Mouse (Mus musculus): ENCODE data around the gene Siglec1. TPM values are rescaled to one million over a fixed set of nuclear protein-coding genes. Genes with fewer than 3 reads are reported as not detected.
"Not testable (repeated sequence)": the region's sequence is repeated elsewhere in the genome, so short reads cannot be mapped to it uniquely, and the experiment has no call there.

The Siglec1 gene
- polyA plus RNA-seq, 1 experiment from 2014 or later, result 0.09 TPM

DNA sequence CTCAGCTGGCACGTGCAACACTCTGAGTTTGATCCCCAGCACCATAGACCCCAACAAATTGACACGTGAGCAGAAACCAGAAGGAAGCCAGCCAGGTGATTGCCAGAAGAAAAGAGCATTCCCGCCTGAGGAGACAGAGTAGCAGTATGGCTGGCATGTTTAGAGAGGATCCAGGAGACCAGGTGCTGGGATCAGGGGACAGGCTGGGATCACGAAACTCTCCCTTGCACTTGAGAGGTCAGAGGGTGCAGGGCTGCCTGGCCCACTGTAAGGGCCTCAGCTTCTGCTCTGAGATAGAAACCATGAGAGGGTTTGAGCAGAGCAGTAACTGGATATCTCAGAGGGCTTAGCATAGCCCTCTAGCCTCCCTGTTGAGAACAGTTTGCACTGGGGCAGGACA lies 18.5 kb upstream of the Siglec1 start:
- not testable (repeated sequence) for H3K36me3 ChIP-seq (ENCODE audit: control insufficient read depth, insufficient read depth, low read length); H3K9ac ChIP-seq (replicated peaks; ENCODE audit: low read depth, low read length); H3K27ac ChIP-seq (ENCODE audit: low read depth, low read length); H3K4me2 ChIP-seq (ENCODE audit: low read depth, low read length); H3K27me3 ChIP-seq (ENCODE audit: control insufficient read depth, insufficient read depth, low read length); H3K4me3 ChIP-seq (ENCODE audit: low read depth, low read length); H3K9me3 ChIP-seq (ENCODE audit: control insufficient read depth, low read length); H3K4me1 ChIP-seq (ENCODE audit: control insufficient read depth, insufficient read depth, low read length); ATAC-seq (ENCODE audit: low read depth)
- 74% methylated on average over 4 of the region's 4 CpGs for WGBS

DNA sequence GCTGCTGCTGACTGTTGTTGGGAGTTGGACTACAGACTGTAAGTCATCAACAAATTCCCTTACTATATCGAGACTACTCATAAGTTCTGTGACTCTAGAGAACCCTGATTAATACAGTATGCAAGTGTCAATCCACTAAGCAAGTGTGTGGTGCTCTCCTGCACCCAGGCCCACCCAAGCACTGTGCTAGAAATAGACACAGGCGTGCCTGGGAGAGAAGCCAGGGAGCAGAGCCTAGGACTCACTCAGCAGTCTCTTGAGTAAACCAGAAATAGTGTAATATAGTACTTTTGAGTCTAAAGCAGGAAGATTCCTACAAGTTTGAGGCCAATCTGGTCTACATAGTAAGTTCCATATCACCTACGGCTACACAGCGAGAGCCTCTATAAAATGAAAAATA lies 17.5 kb upstream of the Siglec1 start:
- Histone ChIP-seq H3K27me3 (ENCODE audit: control insufficient read depth, insufficient read depth, low read length) (no peaks in the 10 kb centered on the region), H3K27ac (ENCODE audit: low read depth, low read length) (no peak overlapping the region), H3K4me3 (ENCODE audit: low read depth, low read length) (no peak overlapping the region), H3K9ac (replicated peaks; ENCODE audit: low read depth, low read length) (no peak overlapping the region), H3K36me3 (ENCODE audit: control insufficient read depth, insufficient read depth, low read length) (no peaks in the 10 kb centered on the region), H3K4me2 (ENCODE audit: low read depth, low read length) (no peak overlapping the region), H3K4me1 (ENCODE audit: control insufficient read depth, insufficient read depth, low read length) (no peaks in the 10 kb centered on the region), H3K9me3 (ENCODE audit: control insufficient read depth, low read length) (no peaks in the 10 kb centered on the region)
- 90% methylated on average over 4 of the region's 4 CpGs for WGBS
- no peak for ATAC-seq (ENCODE audit: low read depth)

DNA sequence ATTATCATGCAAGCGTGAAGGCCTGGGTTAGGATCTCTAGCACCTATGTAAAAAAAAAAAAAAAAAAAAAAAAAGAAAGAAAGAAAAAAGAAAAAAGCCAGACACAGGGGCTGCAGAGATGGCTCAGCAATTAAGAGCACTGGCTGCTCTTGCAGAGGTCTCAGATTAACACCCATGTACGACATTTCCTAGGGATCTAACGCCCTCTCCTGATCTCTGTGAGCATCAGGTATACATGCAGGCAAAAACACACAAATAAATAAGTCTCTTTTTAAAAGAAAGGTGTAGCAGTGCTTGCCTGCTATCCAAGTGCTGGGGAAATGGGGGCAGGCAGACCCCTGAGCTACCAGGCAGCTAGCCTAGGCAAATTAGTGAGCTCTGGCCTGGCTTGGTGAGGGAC lies 15.0 kb upstream of the Siglec1 start:
- Histone ChIP-seq H3K4me1 (ENCODE audit: control insufficient read depth, insufficient read depth, low read length) (no peaks in the 10 kb centered on the region), H3K27ac (ENCODE audit: low read depth, low read length) (no peak overlapping the region), H3K36me3 (ENCODE audit: control insufficient read depth, insufficient read depth, low read length) (no peaks in the 10 kb centered on the region), H3K4me2 (ENCODE audit: low read depth, low read length) (no peak overlapping the region), H3K4me3 (ENCODE audit: low read depth, low read length) (no peak overlapping the region), H3K27me3 (ENCODE audit: control insufficient read depth, insufficient read depth, low read length) (no peaks in the 10 kb centered on the region), H3K9me3 (ENCODE audit: control insufficient read depth, low read length) (no peaks in the 10 kb centered on the region), H3K9ac (replicated peaks; ENCODE audit: low read depth, low read length) (no peak overlapping the region)
- WGBS, result 71% methylated on average over 3 of the region's 3 CpGs
- ATAC-seq (ENCODE audit: low read depth), result no peak

DNA sequence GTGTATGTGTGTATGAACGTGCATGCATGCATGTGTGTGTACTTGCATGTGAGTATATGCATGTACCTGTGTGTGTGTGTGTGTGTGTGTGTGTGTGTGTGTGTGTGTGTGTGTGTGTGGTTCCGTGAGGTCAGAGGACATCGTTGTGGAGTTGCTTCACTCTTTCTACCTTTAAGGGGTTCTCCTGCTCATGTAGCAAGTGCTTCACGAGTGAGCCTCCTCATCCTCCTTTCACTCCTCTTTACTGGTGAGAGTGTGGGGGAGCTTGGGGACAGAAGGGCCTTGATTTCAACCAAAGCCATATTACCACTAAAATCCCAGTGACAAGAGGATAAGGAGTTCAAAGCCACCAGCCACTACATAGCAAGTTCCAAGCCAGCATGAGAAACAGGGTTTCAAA lies 10.5 kb upstream of the Siglec1 start:
- 79% methylated on average over 4 of the region's 4 CpGs for WGBS
- Histone ChIP-seq H3K27me3 (ENCODE audit: control insufficient read depth, insufficient read depth, low read length) (no peaks in the 10 kb centered on the region), H3K9ac (replicated peaks; ENCODE audit: low read depth, low read length) (no peak overlapping the region), H3K4me1 (ENCODE audit: control insufficient read depth, insufficient read depth, low read length) (no peaks in the 10 kb centered on the region), H3K9me3 (ENCODE audit: control insufficient read depth, low read length) (no peaks in the 10 kb centered on the region), H3K4me2 (ENCODE audit: low read depth, low read length) (no peak overlapping the region), H3K27ac (ENCODE audit: low read depth, low read length) (no peak overlapping the region), H3K36me3 (ENCODE audit: control insufficient read depth, insufficient read depth, low read length) (no peaks in the 10 kb centered on the region), H3K4me3 (ENCODE audit: low read depth, low read length) (no peak overlapping the region)
- no peak for ATAC-seq (ENCODE audit: low read depth)

DNA sequence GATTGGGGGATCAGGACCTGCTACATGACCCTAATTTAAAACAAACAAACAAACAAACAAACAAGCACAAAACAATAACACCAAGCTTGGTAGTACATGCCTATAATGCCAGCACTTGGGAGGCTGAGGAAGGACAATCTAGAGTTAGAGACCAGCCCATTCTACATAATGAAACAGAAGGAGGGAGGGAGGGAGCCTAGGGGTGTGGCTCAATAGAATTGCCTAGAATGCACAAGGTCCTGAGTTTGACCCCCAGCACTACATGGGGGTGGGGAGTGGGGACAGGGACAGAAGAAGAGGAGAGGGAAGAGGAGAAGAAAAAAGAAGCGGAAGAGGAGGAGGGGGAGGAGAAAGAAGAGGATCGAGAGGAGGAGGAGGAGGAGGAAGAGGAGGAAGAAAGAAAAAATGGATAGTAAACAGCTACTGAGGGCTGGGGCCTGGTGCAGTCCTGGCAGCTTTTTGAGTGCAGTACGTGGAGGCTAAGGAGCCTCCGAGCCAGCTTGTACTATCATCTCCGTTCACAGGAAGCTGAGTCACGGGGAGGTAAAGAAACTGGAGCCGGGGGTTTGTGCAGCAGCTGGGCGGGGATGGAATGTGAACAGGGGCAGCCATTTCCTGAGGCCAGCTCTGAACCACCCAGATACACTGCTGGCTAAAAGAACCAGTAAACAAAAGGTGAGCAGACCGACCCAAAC lies 9.7 kb upstream of the Siglec1 start:
- 0 out of 2 replicates have a peak overlapping the region, but pooled peaks have one; percentile 22 for H3K27ac ChIP-seq (ENCODE audit: low read depth, low read length)

DNA sequence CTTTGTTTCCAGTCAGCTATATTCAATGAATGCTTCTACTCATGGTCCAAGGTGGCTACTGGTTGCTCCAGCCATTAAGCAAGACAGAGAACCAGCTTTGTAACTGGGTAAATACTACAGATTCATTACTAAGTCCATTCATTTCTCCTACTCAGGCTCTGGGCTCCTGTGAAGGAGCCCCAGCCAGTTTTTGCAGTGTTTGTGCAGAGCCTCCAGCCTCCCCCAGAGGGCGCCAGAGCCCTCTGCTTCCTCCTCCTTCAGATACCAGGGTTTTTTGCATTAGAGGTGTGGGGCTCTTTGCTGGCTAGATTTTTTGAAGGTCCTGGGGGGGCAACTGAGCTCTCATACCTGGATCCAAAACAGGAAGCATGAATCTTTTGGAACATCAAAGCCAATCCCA lies 8.3 kb upstream of the Siglec1 start:
- no peak overlapping the region for H3K9ac ChIP-seq (replicated peaks; ENCODE audit: low read depth, low read length)
- no peaks in the 10 kb centered on the region for H3K4me1 ChIP-seq (ENCODE audit: control insufficient read depth, insufficient read depth, low read length)
- H3K27ac ChIP-seq (ENCODE audit: low read depth, low read length), result no peak overlapping the region
- H3K9me3 ChIP-seq (ENCODE audit: control insufficient read depth, low read length), result no peaks in the 10 kb centered on the region
- no peaks in the 10 kb centered on the region for H3K36me3 ChIP-seq (ENCODE audit: control insufficient read depth, insufficient read depth, low read length)
- no peak overlapping the region for H3K4me3 ChIP-seq (ENCODE audit: low read depth, low read length)
- no peak overlapping the region for H3K4me2 ChIP-seq (ENCODE audit: low read depth, low read length)
- no peaks in the 10 kb centered on the region for H3K27me3 ChIP-seq (ENCODE audit: control insufficient read depth, insufficient read depth, low read length)
- peak; percentile 34; the same call in 1 of the 2 replicates for ATAC-seq (ENCODE audit: low read depth)
- 0% methylated on average over 1 of the region's 1 CpGs for WGBS

More for the DNA sequence above, 9.7 kb upstream of the Siglec1 start:
- Histone ChIP-seq H3K9me3 (ENCODE audit: control insufficient read depth, low read length) (no peaks in the 10 kb centered on the region), H3K27me3 (ENCODE audit: control insufficient read depth, insufficient read depth, low read length) (no peaks in the 10 kb centered on the region), H3K4me2 (ENCODE audit: low read depth, low read length) (no peak overlapping the region), H3K9ac (replicated peaks; ENCODE audit: low read depth, low read length) (no peak overlapping the region), H3K4me3 (ENCODE audit: low read depth, low read length) (no peak overlapping the region), H3K36me3 (ENCODE audit: control insufficient read depth, insufficient read depth, low read length) (no peaks in the 10 kb centered on the region), H3K4me1 (ENCODE audit: control insufficient read depth, insufficient read depth, low read length) (no peaks in the 10 kb centered on the region)
- ATAC-seq (ENCODE audit: low read depth), result no peak
- 11% methylated on average over 9 of the region's 9 CpGs for WGBS

DNA sequence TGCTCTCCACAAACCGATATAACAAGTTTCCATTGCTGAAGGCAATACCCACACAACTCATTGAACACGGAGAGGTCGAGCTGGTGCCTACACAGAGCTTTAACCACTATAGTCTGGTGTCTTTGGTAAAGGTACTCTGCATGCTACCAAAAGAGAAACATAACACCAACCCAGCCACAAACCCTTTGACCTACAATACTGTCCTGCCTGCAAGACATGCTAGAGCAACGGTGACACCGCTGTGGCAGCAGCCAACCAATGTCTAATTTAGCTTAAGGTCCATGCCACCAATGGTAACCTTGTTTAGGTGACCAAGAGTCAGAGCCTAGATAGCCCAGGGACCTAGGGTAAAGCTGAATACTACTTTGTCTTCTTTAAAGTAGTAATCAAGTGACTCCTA lies 7.0 kb upstream of the Siglec1 start:
- no peaks in the 10 kb centered on the region for H3K27me3 ChIP-seq (ENCODE audit: control insufficient read depth, insufficient read depth, low read length)
- WGBS, result 85% methylated on average over 5 of the region's 5 CpGs
- no peak overlapping the region for H3K9ac ChIP-seq (replicated peaks; ENCODE audit: low read depth, low read length)
- H3K4me2 ChIP-seq (ENCODE audit: low read depth, low read length), result no peak overlapping the region
- H3K4me1 ChIP-seq (ENCODE audit: control insufficient read depth, insufficient read depth, low read length), result no peaks in the 10 kb centered on the region
- no peak for ATAC-seq (ENCODE audit: low read depth)
- H3K27ac ChIP-seq (ENCODE audit: low read depth, low read length), result no peak overlapping the region
- H3K36me3 ChIP-seq (ENCODE audit: control insufficient read depth, insufficient read depth, low read length), result no peaks in the 10 kb centered on the region
- H3K4me3 ChIP-seq (ENCODE audit: low read depth, low read length), result no peak overlapping the region
- no peaks in the 10 kb centered on the region for H3K9me3 ChIP-seq (ENCODE audit: control insufficient read depth, low read length)

DNA sequence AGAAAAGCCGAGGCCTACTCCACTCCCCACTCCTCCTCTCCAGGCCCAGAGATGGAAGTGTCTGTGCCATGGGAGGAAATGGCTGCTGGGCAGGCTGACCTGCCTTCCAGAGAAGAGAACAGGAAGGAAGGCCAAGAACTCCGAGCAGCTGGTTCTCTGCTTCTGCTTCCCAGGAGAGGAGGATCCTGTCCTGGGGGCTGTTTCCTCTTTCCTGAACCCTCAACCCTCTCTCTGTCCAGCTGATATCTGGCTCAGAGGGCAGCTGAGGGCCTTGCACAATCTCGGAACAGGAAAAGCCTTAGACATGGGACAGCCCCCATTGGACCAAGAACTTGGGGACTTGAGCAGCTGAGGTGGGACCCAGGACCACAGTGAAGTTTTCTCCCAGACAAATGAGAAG lies 4.3 kb upstream of the Siglec1 start:
- Histone ChIP-seq H3K4me2 (ENCODE audit: low read depth, low read length) (no peak overlapping the region), H3K36me3 (ENCODE audit: control insufficient read depth, insufficient read depth, low read length) (no peaks in the 10 kb centered on the region), H3K4me3 (ENCODE audit: low read depth, low read length) (no peak overlapping the region), H3K4me1 (ENCODE audit: control insufficient read depth, insufficient read depth, low read length) (no peaks in the 10 kb centered on the region), H3K27me3 (ENCODE audit: control insufficient read depth, insufficient read depth, low read length) (no peaks in the 10 kb centered on the region), H3K9me3 (ENCODE audit: control insufficient read depth, low read length) (no peaks in the 10 kb centered on the region), H3K27ac (ENCODE audit: low read depth, low read length) (no peak overlapping the region), H3K9ac (replicated peaks; ENCODE audit: low read depth, low read length) (no peak overlapping the region)
- WGBS, result 84% methylated on average over 3 of the region's 3 CpGs
- ATAC-seq (ENCODE audit: low read depth), result no peak

DNA sequence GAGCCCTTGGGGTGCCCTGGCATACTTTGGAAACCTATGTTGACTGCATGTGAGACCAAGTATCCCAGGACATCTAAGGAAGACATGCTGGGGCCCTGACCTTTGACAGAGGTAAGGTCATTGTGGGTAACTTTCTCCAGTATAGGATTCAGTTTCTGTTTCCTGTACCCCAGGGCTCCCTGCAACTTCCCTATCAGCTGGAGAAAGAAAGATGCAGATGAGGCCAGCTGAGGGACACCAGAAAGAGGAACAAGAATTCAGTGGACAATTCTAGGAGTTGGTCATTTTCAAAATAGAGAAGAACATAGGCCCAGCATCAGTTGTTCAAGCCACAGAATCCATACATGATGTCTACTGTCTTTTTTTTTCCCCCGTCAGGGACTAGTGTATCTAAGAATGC lies 3.1 kb upstream of the Siglec1 start:
- no peak for ATAC-seq (ENCODE audit: low read depth)
- whole genome bisulfite sequencing, result 94% methylated on average over 1 of the region's 1 CpGs
- H3K27me3 ChIP-seq (ENCODE audit: control insufficient read depth, insufficient read depth, low read length), result no peaks in the 10 kb centered on the region
- H3K4me3 ChIP-seq (ENCODE audit: low read depth, low read length), result no peak overlapping the region
- H3K4me1 ChIP-seq (ENCODE audit: control insufficient read depth, insufficient read depth, low read length), result no peaks in the 10 kb centered on the region
- no peak overlapping the region for H3K4me2 ChIP-seq (ENCODE audit: low read depth, low read length)
- no peak overlapping the region for H3K9ac ChIP-seq (replicated peaks; ENCODE audit: low read depth, low read length)
- no peak overlapping the region for H3K27ac ChIP-seq (ENCODE audit: low read depth, low read length)
- H3K9me3 ChIP-seq (ENCODE audit: control insufficient read depth, low read length), result no peaks in the 10 kb centered on the region
- H3K36me3 ChIP-seq (ENCODE audit: control insufficient read depth, insufficient read depth, low read length), result no peaks in the 10 kb centered on the region
